Mouse (Mus musculus) Patski (cell line): ENCODE measurements at regions not wholly inside any gene's neighbourhood (a gene's known extent, or its start where the extent isn't known, plus 50 kb on each side); places are given as distances from the start of the nearest gene placed in this dataset.

Experiments
- ATAC-seq: fragments of 100-300 bp; one replicate; pipeline ENCODE4 v1.8.0; 2021
- CTCF ChIA-PET: fragments of 350-600 bp; sonication (Branson Sonifier 250); formaldehyde crosslinking; loops from one replicate; lab custom pipeline; 2022; ENCODE audit warnings: inconsistent platforms; lab: Charles Lee
- POLR2A ChIA-PET: fragments of 350-600 bp; sonication (Branson Sonifier 250); formaldehyde crosslinking; loops from one replicate; lab custom pipeline; 2022; ENCODE audit warnings: antibody characterized with exemption, inconsistent platforms; lab: Charles Lee
- DNase-seq: peaks from one replicate; pipeline ENCODE4 v3.0.0-alpha.2; 2011; ENCODE audit warnings: low read depth, low spot score
- H3K27me3 ChIP-seq: fragments of 371-371 bp; one replicate; pipeline ENCODE4 v1.5.1; 2021
- CTCF ChIP-seq: fragments of 100-300 bp; IDR thresholded peaks from one replicate; pipeline ENCODE4 v1.5.1; 2021
- in situ Hi-C: fragments of 300-500 bp; cut with MboI; formaldehyde crosslinking; loops from 3 replicates; pipeline ENCODE4 v1.11.1; 2018; ENCODE audit warnings: low pct_unique_long_range_greater_than_20kb, mixed read lengths

GRCm38 (mm10) chr5:43130377-43130776 is 102.6 kb upstream of the Cpeb2 start:
- ATAC-seq (no peak), DNase-seq (no peak)
- ChIA-PET POLR2A (interaction anchor here (0.5 to 0.7 kb wide), 2 partner anchors 159 to 856 kb away, joined by 3 read pairs; no protein-coding TSS in a partner anchor), CTCF (interaction anchor here (0.9 to 1.4 kb wide), 4 partner anchors 9 to 28 kb away, joined by 3 to 6 read pairs (median 3); no protein-coding TSS in a partner anchor)
- in situ Hi-C loops: no loop called here
- H3K27me3 ChIP-seq: no peaks in the 10 kb centered on the region
- no peak for TF ChIP-seq CTCF

- DNase-seq (no peak), ATAC-seq (no peak)
- POLR2A ChIA-PET: interaction anchor here (0.5 to 0.7 kb wide), 2 partner anchors 159 to 856 kb away, joined by 3 read pairs; no protein-coding TSS in a partner anchor
Observed at GRCm38 (mm10) chr5:43130901-43131557, 101.9 kb upstream of the Cpeb2 start.

GRCm38 (mm10) chr5:43133672-43134071 is 99.3 kb upstream of the Cpeb2 start:
- ATAC-seq: no peak
- ChIA-PET CTCF (interaction anchor here (1.8 kb wide), 1 partner anchor 10 kb away, joined by 4 read pairs; no protein-coding TSS in a partner anchor), POLR2A (no interaction called here)
- in situ Hi-C loops: no loop called here
- DNase-seq: no peak
- no peaks in the 10 kb centered on the region for H3K27me3 ChIP-seq
- no peak for TF ChIP-seq CTCF

More at GRCm38 (mm10) chr5:43130901-43131557, 101.9 kb upstream of the Cpeb2 start:
- CTCF ChIA-PET: interaction anchor here (1.3 kb wide), 1 partner anchor 10 kb away, joined by 6 read pairs; no protein-coding TSS in a partner anchor
- H3K27me3 ChIP-seq: no peaks in the 10 kb centered on the region
- in situ Hi-C loops: no loop called here
- no peak for TF ChIP-seq CTCF

GRCm38 (mm10) chr5:43136142-43136541 is 96.8 kb upstream of the Cpeb2 start:
- POLR2A ChIA-PET: no interaction called here
- H3K27me3 ChIP-seq: no peaks in the 10 kb centered on the region
- no peak for DNase-seq
- TF ChIP-seq CTCF: no peak
- CTCF ChIA-PET: interaction anchor here (0.9 to 2.2 kb wide), 3 partner anchors 9 to 37 kb away, joined by 3 to 7 read pairs (median 3); no protein-coding TSS in a partner anchor
- in situ Hi-C loops: no loop called here
- ATAC-seq: no peak

- ChIA-PET POLR2A (no interaction called here), CTCF (interaction anchor here (1.3 to 2.4 kb wide), 3 partner anchors 10 to 15 kb away, joined by 5 to 9 read pairs (median 7); no protein-coding TSS in a partner anchor)
- no peaks in the 10 kb centered on the region for H3K27me3 ChIP-seq
- in situ Hi-C loops: no loop called here
- no peak for ATAC-seq
- no peak for DNase-seq
- no peak for TF ChIP-seq CTCF
Observed at GRCm38 (mm10) chr5:43137777-43138176, 95.2 kb upstream of the Cpeb2 start.

GRCm38 (mm10) chr5:43138931-43139486 is 94.0 kb upstream of the Cpeb2 start:
- no peaks in the 10 kb centered on the region for H3K27me3 ChIP-seq
- no peak for ATAC-seq
- ChIA-PET CTCF (interaction anchor here (0.7 to 2.4 kb wide), 5 partner anchors 9 to 20 kb away, joined by 3 to 9 read pairs (median 3); no protein-coding TSS in a partner anchor), POLR2A (interaction anchor here (1.0 kb wide), 1 partner anchor 8 kb away, joined by 4 read pairs; no protein-coding TSS in a partner anchor)
- in situ Hi-C loops: no loop called here
- DNase-seq: no peak
- TF ChIP-seq CTCF: no peak

GRCm38 (mm10) chr5:43139813-43140212 is 93.2 kb upstream of the Cpeb2 start:
- no peak for TF ChIP-seq CTCF
- H3K27me3 ChIP-seq: no peaks in the 10 kb centered on the region
- no peak for DNase-seq
- ChIA-PET POLR2A (no interaction called here), CTCF (interaction anchor here (0.7 to 1.6 kb wide), 4 partner anchors 10 to 21 kb away, joined by 3 to 4 read pairs (median 3); no protein-coding TSS in a partner anchor)
- in situ Hi-C loops: no loop called here
- no peak for ATAC-seq

GRCm38 (mm10) chr5:43145939-43146338 is 87.0 kb upstream of the Cpeb2 start:
- no peaks in the 10 kb centered on the region for H3K27me3 ChIP-seq
- DNase-seq: no peak
- no peak for ATAC-seq
- POLR2A ChIA-PET: interaction anchor here (0.6 to 0.9 kb wide), 2 partner anchors 86 to 317 kb away, joined by 3 read pairs; no protein-coding TSS in a partner anchor
- CTCF ChIA-PET: no interaction called here
- in situ Hi-C loops: no loop called here
- TF ChIP-seq CTCF: no peak

- ATAC-seq (no peak), DNase-seq (no peak)
- POLR2A ChIA-PET: interaction anchor here (0.5 to 1.2 kb wide), 3 partner anchors 8 to 515 kb away, joined by 3 to 10 read pairs (median 4); no protein-coding TSS in a partner anchor
- no peak for TF ChIP-seq CTCF
- in situ Hi-C loops: no loop called here
- H3K27me3 ChIP-seq: no peaks in the 10 kb centered on the region
- CTCF ChIA-PET: interaction anchor here (0.9 to 2.7 kb wide), 7 partner anchors 9 to 50 kb away, joined by 3 to 9 read pairs (median 3); no protein-coding TSS in a partner anchor
Observed at GRCm38 (mm10) chr5:43146928-43147327, 86.0 kb upstream of the Cpeb2 start.

- no peak for TF ChIP-seq CTCF
- CTCF ChIA-PET: interaction anchor here (2.5 to 2.7 kb wide), 2 partner anchors 10 to 15 kb away, joined by 6 to 9 read pairs; no protein-coding TSS in a partner anchor
- POLR2A ChIA-PET: no interaction called here
- in situ Hi-C loops: no loop called here
- ATAC-seq: no peak
- no peak for DNase-seq
- no peaks in the 10 kb centered on the region for H3K27me3 ChIP-seq
Observed at GRCm38 (mm10) chr5:43148486-43148885, 84.5 kb upstream of the Cpeb2 start.
